Mouse (Mus musculus): ENCODE measurements at regions not wholly inside any gene's neighbourhood (a gene's known extent, or its start where the extent isn't known, plus 50 kb on each side); places are given as distances from the start of the nearest gene placed in this dataset.

GRCm38 (mm10) chr7:90062874-90063273 is 67.1 kb upstream of the Picalm start:
- peak overlapping the region; percentile 73 for H3K4me2 ChIP-seq (ENCODE audit: low read depth, low read length)
- H3K4me1 ChIP-seq (ENCODE audit: control insufficient read depth, low read depth, low read length) = peaks cover 93% of the 10 kb centered on the region
- no peaks in the 10 kb centered on the region for H3K27me3 ChIP-seq (ENCODE audit: control insufficient read depth, insufficient read depth, low read depth, low read length)
- no peaks in the 10 kb centered on the region for H3K36me3 ChIP-seq (ENCODE audit: control insufficient read depth, insufficient read depth)
- peak; percentile 83 for ATAC-seq (ENCODE audit: low read depth)
- peak overlapping the region; percentile 63 for H3K9ac ChIP-seq (ENCODE audit: low read depth, low read length)
- H3K27ac ChIP-seq (ENCODE audit: low read length) = peak overlapping the region; percentile 98
- no peaks in the 10 kb centered on the region for H3K9me3 ChIP-seq (replicated peaks; ENCODE audit: control insufficient read depth, low read length)
- peak overlapping the region; percentile 40 for H3K4me3 ChIP-seq (ENCODE audit: low read depth, low read length)
- 24% methylated on average over 9 of the region's 9 CpGs for WGBS (ENCODE audit: insufficient replicate concordance)

GRCm38 (mm10) chr7:90064198-90064597 is 65.8 kb upstream of the Picalm start:
- no peak for ATAC-seq (ENCODE audit: low read depth)
- whole genome bisulfite sequencing (ENCODE audit: insufficient replicate concordance) = 36% methylated on average over 1 of the region's 1 CpGs
- Histone ChIP-seq H3K9ac (ENCODE audit: low read depth, low read length) (0 out of 2 replicates have a peak overlapping the region, but pooled peaks have one; percentile 30), H3K27me3 (ENCODE audit: control insufficient read depth, insufficient read depth, low read depth, low read length) (no peaks in the 10 kb centered on the region), H3K36me3 (ENCODE audit: control insufficient read depth, insufficient read depth) (no peaks in the 10 kb centered on the region), H3K9me3 (replicated peaks; ENCODE audit: control insufficient read depth, low read length) (no peaks in the 10 kb centered on the region), H3K27ac (ENCODE audit: low read length) (peak overlapping the region; percentile 86), H3K4me1 (ENCODE audit: control insufficient read depth, low read depth, low read length) (peaks cover 86% of the 10 kb centered on the region), H3K4me3 (ENCODE audit: low read depth, low read length) (no peak overlapping the region), H3K4me2 (ENCODE audit: low read depth, low read length) (peak overlapping the region; percentile 40; the same call in 1 of the 2 replicates)

DNA sequence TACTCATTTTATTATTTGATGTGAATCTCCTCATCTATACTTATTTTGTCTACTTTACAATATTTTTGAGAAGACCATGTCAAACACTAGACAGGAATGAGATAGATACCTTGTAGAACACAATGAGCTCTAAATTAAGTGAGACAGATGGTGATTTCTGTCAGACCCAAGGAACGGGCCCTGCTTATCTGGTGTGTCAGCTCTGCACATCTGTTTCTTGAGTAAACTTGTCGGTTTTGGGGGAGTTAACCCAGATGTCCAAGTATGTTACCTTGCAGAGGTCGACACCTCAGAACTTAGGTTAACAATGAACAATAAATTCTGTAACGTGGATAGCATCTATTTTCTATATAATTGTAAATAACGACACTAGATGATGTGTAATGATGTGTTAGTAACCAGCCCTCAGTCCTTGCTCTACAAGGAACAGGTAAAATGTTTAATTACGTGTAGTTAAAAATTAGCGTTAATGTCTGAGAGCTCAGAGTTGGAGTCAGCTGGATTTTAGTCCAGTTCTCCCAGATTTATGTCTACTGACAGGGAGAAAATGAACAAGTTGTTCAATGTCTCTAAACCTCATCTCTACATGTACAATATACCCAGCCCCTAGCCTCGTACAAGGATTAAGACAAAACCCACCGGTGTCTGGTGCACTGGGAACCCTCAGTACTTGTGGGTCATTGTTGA is 64.6 kb upstream of the Picalm start:
- Histone ChIP-seq H3K4me2 (ENCODE audit: low read depth, low read length) (peak overlapping the region; percentile 40), H3K9ac (ENCODE audit: low read depth, low read length) (no peak overlapping the region), H3K4me3 (ENCODE audit: low read depth, low read length) (no peak overlapping the region), H3K4me1 (ENCODE audit: control insufficient read depth, low read depth, low read length) (peaks cover 74% of the 10 kb centered on the region), H3K27me3 (ENCODE audit: control insufficient read depth, insufficient read depth, low read depth, low read length) (no peaks in the 10 kb centered on the region), H3K27ac (ENCODE audit: low read length) (peak overlapping the region; percentile 86), H3K36me3 (ENCODE audit: control insufficient read depth, insufficient read depth) (no peaks in the 10 kb centered on the region), H3K9me3 (replicated peaks; ENCODE audit: control insufficient read depth, low read length) (no peaks in the 10 kb centered on the region)
- 58% methylated on average over 9 of the region's 9 CpGs for WGBS (ENCODE audit: insufficient replicate concordance)
- peak; percentile 20 for ATAC-seq (ENCODE audit: low read depth)

DNA sequence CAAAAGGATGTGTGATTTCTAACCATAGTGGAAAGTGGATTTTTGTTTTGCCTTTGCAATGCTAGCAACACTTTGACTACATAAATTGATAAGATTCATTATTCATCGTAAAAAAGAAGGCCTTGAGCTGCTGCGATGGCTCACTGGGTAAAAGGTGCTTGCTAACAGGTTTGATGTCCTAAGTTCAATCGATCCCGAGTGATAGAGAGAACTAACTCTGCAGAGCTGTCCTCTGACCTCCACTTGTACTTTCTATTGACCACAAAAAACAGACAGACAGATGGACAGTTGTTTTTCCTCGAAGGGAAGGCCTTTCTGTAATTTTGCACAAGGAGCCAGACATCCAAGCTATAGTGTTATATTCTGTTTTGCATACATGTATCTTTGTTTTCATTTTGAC is 63.7 kb upstream of the Picalm start:
- no peaks in the 10 kb centered on the region for H3K36me3 ChIP-seq (ENCODE audit: control insufficient read depth, insufficient read depth)
- H3K27ac ChIP-seq (ENCODE audit: low read length) = peak overlapping the region; percentile 86
- no peak overlapping the region for H3K9ac ChIP-seq (ENCODE audit: low read depth, low read length)
- no peak for ATAC-seq (ENCODE audit: low read depth)
- no peak overlapping the region for H3K4me3 ChIP-seq (ENCODE audit: low read depth, low read length)
- 74% methylated on average over 5 of the region's 5 CpGs for WGBS (ENCODE audit: insufficient replicate concordance)
- H3K9me3 ChIP-seq (replicated peaks; ENCODE audit: control insufficient read depth, low read length) = no peaks in the 10 kb centered on the region
- H3K27me3 ChIP-seq (ENCODE audit: control insufficient read depth, insufficient read depth, low read depth, low read length) = no peaks in the 10 kb centered on the region
- H3K4me2 ChIP-seq (ENCODE audit: low read depth, low read length) = no peak overlapping the region
- H3K4me1 ChIP-seq (ENCODE audit: control insufficient read depth, low read depth, low read length) = peaks cover 65% of the 10 kb centered on the region

GRCm38 (mm10) chr7:90067961-90068665 is 61.9 kb upstream of the Picalm start:
- 36% methylated on average over 3 of the region's 3 CpGs for WGBS (ENCODE audit: insufficient replicate concordance)
- peaks cover 48% of the 10 kb centered on the region for H3K4me1 ChIP-seq (ENCODE audit: control insufficient read depth, low read depth, low read length)
- no peaks in the 10 kb centered on the region for H3K36me3 ChIP-seq (ENCODE audit: control insufficient read depth, insufficient read depth)
- no peaks in the 10 kb centered on the region for H3K27me3 ChIP-seq (ENCODE audit: control insufficient read depth, insufficient read depth, low read depth, low read length)
- H3K4me2 ChIP-seq (ENCODE audit: low read depth, low read length) = no peak overlapping the region; the same call in 1 of the 2 replicates
- H3K4me3 ChIP-seq (ENCODE audit: low read depth, low read length) = no peak overlapping the region
- peak overlapping the region; percentile 81 for H3K27ac ChIP-seq (ENCODE audit: low read length)
- H3K9ac ChIP-seq (ENCODE audit: low read depth, low read length) = 0 out of 2 replicates have a peak overlapping the region, but pooled peaks have one; percentile 3
- peak; percentile 31; the same call in 1 of the 2 replicates for ATAC-seq (ENCODE audit: low read depth)
- H3K9me3 ChIP-seq (replicated peaks; ENCODE audit: control insufficient read depth, low read length) = no peaks in the 10 kb centered on the region

- Histone ChIP-seq H3K27me3 (ENCODE audit: control insufficient read depth, insufficient read depth, low read depth, low read length) (no peaks in the 10 kb centered on the region), H3K4me3 (ENCODE audit: low read depth, low read length) (no peak overlapping the region), H3K36me3 (ENCODE audit: control insufficient read depth, insufficient read depth) (no peaks in the 10 kb centered on the region), H3K9me3 (replicated peaks; ENCODE audit: control insufficient read depth, low read length) (no peaks in the 10 kb centered on the region), H3K4me2 (ENCODE audit: low read depth, low read length) (no peak overlapping the region), H3K27ac (ENCODE audit: low read length) (no peak overlapping the region; the same call in 1 of the 2 replicates), H3K4me1 (ENCODE audit: control insufficient read depth, low read depth, low read length) (peaks cover 45% of the 10 kb centered on the region), H3K9ac (ENCODE audit: low read depth, low read length) (no peak overlapping the region)
- 76% methylated on average over 7 of the region's 7 CpGs for WGBS (ENCODE audit: insufficient replicate concordance)
- no peak for ATAC-seq (ENCODE audit: low read depth)
These were observed 59.7 kb upstream of the Picalm start for GRCm38 (mm10) chr7:90070267-90070666.

GRCm38 (mm10) chr7:90073865-90074264 is 56.1 kb upstream of the Picalm start:
- Histone ChIP-seq H3K27ac (ENCODE audit: low read length) (peak overlapping the region; percentile 85), H3K4me3 (ENCODE audit: low read depth, low read length) (no peak overlapping the region), H3K27me3 (ENCODE audit: control insufficient read depth, insufficient read depth, low read depth, low read length) (no peaks in the 10 kb centered on the region), H3K9me3 (replicated peaks; ENCODE audit: control insufficient read depth, low read length) (no peaks in the 10 kb centered on the region), H3K4me2 (ENCODE audit: low read depth, low read length) (no peak overlapping the region), H3K36me3 (ENCODE audit: control insufficient read depth, insufficient read depth) (no peaks in the 10 kb centered on the region), H3K9ac (ENCODE audit: low read depth, low read length) (0 out of 2 replicates have a peak overlapping the region, but pooled peaks have one; percentile 2), H3K4me1 (ENCODE audit: control insufficient read depth, low read depth, low read length) (peaks cover 54% of the 10 kb centered on the region)
- peak; percentile 41 for ATAC-seq (ENCODE audit: low read depth)
- WGBS (ENCODE audit: insufficient replicate concordance) = 38% methylated on average over 5 of the region's 5 CpGs

DNA sequence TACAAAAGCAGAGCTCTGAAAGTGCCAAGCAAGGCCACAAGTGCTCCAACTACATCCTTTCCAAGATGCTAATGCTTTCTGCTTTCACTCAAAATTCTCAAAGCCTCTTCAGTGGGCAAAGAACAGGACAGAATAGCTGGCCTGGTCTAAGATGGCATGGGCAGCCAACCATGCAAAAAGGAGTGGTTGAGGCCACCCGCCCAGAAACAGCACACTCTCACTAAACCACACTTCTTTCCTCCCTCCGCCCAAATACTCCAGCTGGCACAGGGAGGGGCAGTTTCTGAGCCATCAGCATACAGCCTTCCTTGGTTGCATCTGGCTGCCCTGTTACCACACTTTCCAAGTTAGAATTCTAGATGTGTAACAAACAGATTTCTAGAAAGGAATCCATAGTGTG is 55.4 kb upstream of the Picalm start:
- no peaks in the 10 kb centered on the region for H3K27me3 ChIP-seq (ENCODE audit: control insufficient read depth, insufficient read depth, low read depth, low read length)
- peak overlapping the region; percentile 39 for H3K9ac ChIP-seq (ENCODE audit: low read depth, low read length)
- peak; percentile 76 for ATAC-seq (ENCODE audit: low read depth)
- WGBS (ENCODE audit: insufficient replicate concordance) = 27% methylated on average over 2 of the region's 2 CpGs
- H3K4me3 ChIP-seq (ENCODE audit: low read depth, low read length) = no peak overlapping the region
- H3K36me3 ChIP-seq (ENCODE audit: control insufficient read depth, insufficient read depth) = no peaks in the 10 kb centered on the region
- H3K9me3 ChIP-seq (replicated peaks; ENCODE audit: control insufficient read depth, low read length) = no peaks in the 10 kb centered on the region
- H3K4me1 ChIP-seq (ENCODE audit: control insufficient read depth, low read depth, low read length) = peaks cover 60% of the 10 kb centered on the region
- H3K4me2 ChIP-seq (ENCODE audit: low read depth, low read length) = peak overlapping the region; percentile 31; the same call in 1 of the 2 replicates
- H3K27ac ChIP-seq (ENCODE audit: low read length) = peak overlapping the region; percentile 85

DNA sequence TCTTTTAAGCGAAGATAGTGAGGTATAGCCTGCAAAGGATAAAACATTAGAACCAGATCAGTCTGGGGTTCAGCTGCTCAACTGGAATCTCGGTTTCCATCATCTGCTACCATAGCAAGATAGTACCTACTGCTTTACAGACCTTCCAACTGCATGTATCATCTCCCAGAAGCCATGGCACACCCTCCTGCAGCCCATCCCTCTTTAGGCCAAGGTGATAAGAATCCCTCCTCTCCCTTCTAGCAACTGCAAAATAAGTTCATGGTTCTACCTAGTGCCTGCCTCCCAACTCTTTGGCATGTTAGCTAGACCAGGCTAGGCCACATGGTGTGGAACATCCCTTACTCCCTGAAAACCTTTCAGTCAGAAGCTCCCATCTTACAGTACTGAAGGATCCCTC is 52.4 kb upstream of the Picalm start:
- H3K4me1 ChIP-seq (ENCODE audit: control insufficient read depth, low read depth, low read length) = peaks cover 87% of the 10 kb centered on the region
- peak overlapping the region; percentile 41 for H3K4me2 ChIP-seq (ENCODE audit: low read depth, low read length)
- WGBS (ENCODE audit: insufficient replicate concordance) = 38% methylated on average over 2 of the region's 2 CpGs
- H3K27ac ChIP-seq (ENCODE audit: low read length) = peak overlapping the region; percentile 89
- peak; percentile 71 for ATAC-seq (ENCODE audit: low read depth)
- H3K36me3 ChIP-seq (ENCODE audit: control insufficient read depth, insufficient read depth) = no peaks in the 10 kb centered on the region
- H3K9ac ChIP-seq (ENCODE audit: low read depth, low read length) = peak overlapping the region; percentile 39
- H3K4me3 ChIP-seq (ENCODE audit: low read depth, low read length) = no peak overlapping the region; the same call in 1 of the 2 replicates
- no peaks in the 10 kb centered on the region for H3K27me3 ChIP-seq (ENCODE audit: control insufficient read depth, insufficient read depth, low read depth, low read length)
- no peaks in the 10 kb centered on the region for H3K9me3 ChIP-seq (replicated peaks; ENCODE audit: control insufficient read depth, low read length)
